In genomic region chr2:11547609-11548008, GRCm38 (mm10) we compare ENCODE assay signal across 11 mouse cellular contexts. TPM values are rescaled to one million over a fixed set of nuclear protein-coding genes. Genes with fewer than 3 reads are reported as not detected.
DNase-seq lines count a peak whose midpoint lies in the region; ATAC-seq and TF ChIP-seq lines count a peak whose summit lies in the region.
"Had no signal": no experiment of that assay in that cellular context is flagged by ENCODE, and none has a peak within 500 bp of the region (broad histone marks: within the 10 kb centered on the region; RNA-seq: fewer than 3 reads in every experiment).

No protein-coding gene starts in this region.

- TF ChIP-seq RAD21 in MEL (IDR thresholded peaks at IDR 0.05; ENCODE audit: low read depth, low read length): peak; percentile 21

- H3K9ac ChIP-seq in kidney, embryonic 16.5 days (replicated peaks; ENCODE audit: low read length): no peak overlapping the region
- no peak overlapping the region for H3K9ac ChIP-seq in MEL (ENCODE audit: control insufficient read depth, low read depth, low read length, poor library complexity, severe bottlenecking)
- H3K9ac ChIP-seq: limb, embryonic 12.5 days; neural tube, embryonic 12.5 days had no signal

- no peak for TF ChIP-seq POLR2A in MEL (IDR thresholded peaks at IDR 0.05; ENCODE audit: control insufficient read depth in 1 of 2, insufficient read depth in 1 of 2, low read depth in 1 of 2, low read length in 2 of 2, poor library complexity in 1 of 2)

- no peaks in the 10 kb centered on the region for H3K36me3 ChIP-seq in kidney, embryonic 16.5 days (ENCODE audit: insufficient read depth, low read length)
- peaks cover 0 to 19% of the 10 kb centered on the region in 2 experiments; a peak in 2 of 4 replicates for H3K36me3 ChIP-seq in MEL (ENCODE audit: control insufficient read depth in 1 of 2, insufficient read depth in 2 of 2, low read length in 2 of 2)
- no peaks in the 10 kb centered on the region for H3K36me3 ChIP-seq in splenic B cell, adult 2 months (ENCODE audit: control insufficient read depth, insufficient read depth, low read length, poor library complexity, severe bottlenecking)
- H3K36me3 ChIP-seq: limb, embryonic 12.5 days; neural tube, embryonic 12.5 days had no signal

- no peak overlapping the region for H3K4me2 ChIP-seq in kidney, embryonic 16.5 days (replicated peaks; ENCODE audit: low read depth, low read length)
- H3K4me2 ChIP-seq: limb, embryonic 12.5 days; neural tube, embryonic 12.5 days had no signal

- H3K4me3 ChIP-seq in kidney, embryonic 16.5 days (ENCODE audit: low read length): no peak overlapping the region
- H3K4me3 ChIP-seq in MEL (ENCODE audit: control insufficient read depth in 1 of 2, insufficient read depth in 1 of 2, low read depth in 2 of 2, low read length in 2 of 2): no peak overlapping the region
- H3K4me3 ChIP-seq: limb, embryonic 12.5 days; neural tube, embryonic 12.5 days had no signal

- TF ChIP-seq CTCF in MEL (IDR thresholded peaks at IDR 0.05 in 2 of 3, conservative IDR thresholded peaks at IDR 0.05 in 1 of 3; ENCODE audit: control insufficient read depth in 1 of 3, insufficient read depth in 1 of 3, low read depth in 2 of 3, low read length in 3 of 3, poor library complexity in 1 of 3, severe bottlenecking in 1 of 3): peak; percentile 63 to 78 (median 74)

- ATAC-seq in kidney, embryonic 16.5 days (ENCODE audit: low FRiP score, low TSS enrichment): no peak
- ATAC-seq in granulocyte monocyte progenitor cell, adult 5-6 weeks (replicated peaks; ENCODE audit: poor library complexity, severe bottlenecking): peak; percentile 26

- TF ChIP-seq EP300 in MEL (IDR thresholded peaks at IDR 0.05; ENCODE audit: low read depth in 1 of 2, low read length in 2 of 2): peak in 1 of 2 experiments; percentile 13; a peak in 1 of 4 replicates

- H3K9me3 ChIP-seq in kidney, embryonic 16.5 days (ENCODE audit: low read length): no peaks in the 10 kb centered on the region
- no peaks in the 10 kb centered on the region for H3K9me3 ChIP-seq in MEL (replicated peaks; ENCODE audit: insufficient read depth, low read length)
- H3K9me3 ChIP-seq: limb, embryonic 12.5 days; neural tube, embryonic 12.5 days had no signal

- no peak overlapping the region for H3K27ac ChIP-seq in kidney, embryonic 16.5 days (ENCODE audit: low read length)
- H3K27ac ChIP-seq in MEL (ENCODE audit: control insufficient read depth, low read depth, low read length): no peak overlapping the region
- H3K27ac ChIP-seq: limb, embryonic 12.5 days; neural tube, embryonic 12.5 days had no signal

- DNase-seq in kidney, postnatal 36 days: peak; percentile 21 to 31
- DNase-seq in MEL (ENCODE audit: low read depth, low spot score): peak; percentile 85
- DNase-seq in splenic B cell, adult 2 months (ENCODE audit: low read depth, low spot score): peak; percentile 77
- no peak for DNase-seq in urinary bladder, postnatal 4 days (ENCODE audit: low spot score in 2 of 2)
- DNase-seq in right cerebral cortex, adult 2 months (ENCODE audit: low spot score in 2 of 2): no peak
- no peak for DNase-seq in cerebellum, adult 9-10 months
- DNase-seq: cerebellum, adult 8-10 months had no signal

- 66% methylated on average over 2 of the region's 2 CpGs for WGBS in kidney, embryonic 16.5 days

- H3K27me3 ChIP-seq in kidney, embryonic 16.5 days (ENCODE audit: insufficient read depth, low read length): no peaks in the 10 kb centered on the region
- H3K27me3 ChIP-seq in MEL (ENCODE audit: control insufficient read depth in 1 of 2, insufficient read depth in 2 of 2, low read length in 2 of 2): no peaks in the 10 kb centered on the region
- H3K27me3 ChIP-seq in splenic B cell, adult 2 months (ENCODE audit: control insufficient read depth, insufficient read depth, low read length, poor library complexity, severe bottlenecking): no peaks in the 10 kb centered on the region

- peaks cover 4% of the 10 kb centered on the region; the same call in 1 of the 2 replicates for H3K79me2 ChIP-seq in MEL (ENCODE audit: control insufficient read depth, insufficient read depth, low read length, poor library complexity)

- H3K4me1 ChIP-seq in kidney, embryonic 16.5 days (ENCODE audit: insufficient read depth, low read length): peaks cover 10% of the 10 kb centered on the region; the same call in 1 of the 2 replicates
- peaks cover 12 to 31% of the 10 kb centered on the region in 2 experiments for H3K4me1 ChIP-seq in MEL (ENCODE audit: control insufficient read depth in 1 of 2, insufficient read depth in 2 of 2, low read length in 2 of 2)

TF ChIP-seq in MEL, 35 proteins besides CTCF, POLR2A, EP300 and RAD21:
- TF ChIP-seq SIN3A (IDR thresholded peaks at IDR 0.05; ENCODE audit: low read length): peak; percentile 31; the same call in 1 of the 2 replicates
- no peak for TF ChIP-seq TAL1 (IDR thresholded peaks at IDR 0.05; ENCODE audit: low read length)
- TF ChIP-seq SMC3 (IDR thresholded peaks at IDR 0.05; ENCODE audit: low read depth, low read length): peak; percentile 47
- no peak for TF ChIP-seq USF2 (IDR thresholded peaks at IDR 0.05; ENCODE audit: borderline replicate concordance in 1 of 2, insufficient read depth in 1 of 2, low read depth in 1 of 2, low read length in 2 of 2)
- TF ChIP-seq UBTF (IDR thresholded peaks at IDR 0.05; ENCODE audit: borderline replicate concordance, insufficient read depth, low read depth, low read length): no peak
- peak; percentile 92 for TF ChIP-seq MAZ (IDR thresholded peaks at IDR 0.05; ENCODE audit: low read depth, low read length)
- 0 out of 2 replicates have a peak, but pooled peaks have one; percentile 14 for TF ChIP-seq TCF12 (IDR thresholded peaks at IDR 0.05; ENCODE audit: low read depth, low read length)
- no peak for TF ChIP-seq POLR2AphosphoS5 (IDR thresholded peaks at IDR 0.05; ENCODE audit: borderline replicate concordance, low read depth, low read length)
- peak; percentile 57 for TF ChIP-seq CHD2 (IDR thresholded peaks at IDR 0.05; ENCODE audit: low read length)
- TF ChIP-seq MYB (IDR thresholded peaks at IDR 0.05; ENCODE audit: low read depth, low read length): no peak
- TF ChIP-seq ZC3H11A (IDR thresholded peaks at IDR 0.05; ENCODE audit: low read depth, low read length): 0 out of 2 replicates have a peak, but pooled peaks have one; percentile 7
- TF ChIP-seq TBP (IDR thresholded peaks at IDR 0.05; ENCODE audit: low read depth, low read length): 0 out of 2 replicates have a peak, but pooled peaks have one; percentile 43
- TF ChIP-seq BHLHE40 (IDR thresholded peaks at IDR 0.05; ENCODE audit: borderline replicate concordance, low read depth, low read length): peak; percentile 47; the same call in 1 of the 2 replicates
- no peak for TF ChIP-seq MAX (IDR thresholded peaks at IDR 0.05; ENCODE audit: low read length)
- no peak for TF ChIP-seq USF1 (IDR thresholded peaks at IDR 0.05; ENCODE audit: low read depth, low read length)
- no peak; the same call in 1 of the 2 replicates for TF ChIP-seq GATA1 (IDR thresholded peaks at IDR 0.05; ENCODE audit: low read depth, low read length)
- no peak for TF ChIP-seq NRF1 (IDR thresholded peaks at IDR 0.05; ENCODE audit: insufficient read depth, low read depth, low read length, poor library complexity, severe bottlenecking)
- 0 out of 2 replicates have a peak, but pooled peaks have one; percentile 38 for TF ChIP-seq HCFC1 (IDR thresholded peaks at IDR 0.05; ENCODE audit: low read depth, low read length)
- TF ChIP-seq KAT2A (conservative IDR thresholded peaks at IDR 0.05; ENCODE audit: low read depth, low read length): no peak
- TF ChIP-seq ZKSCAN1 (IDR thresholded peaks at IDR 0.05; ENCODE audit: low read depth, low read length): no peak
- TF ChIP-seq JUND (IDR thresholded peaks at IDR 0.05; ENCODE audit: low read depth, low read length): no peak

RNA-seq across cellular contexts. Expression of gene Pfkfb3, which starts 6.3 kb away (rescaled TPM):
- polyA plus RNA-seq in kidney, embryonic 16.5 days (2015; fragmentation: Nextera tagmentation; extraction: Ambion mirVana): 11.9 and 13.1 TPM in 2 replicates
- total RNA-seq in MEL (2012; rRNA removed): 7.2 and 9.9 TPM in 2 replicates
- 10 to 100 TPM in 1 of 2 experiments, not detected in 1; 13.8 TPM for polyA plus RNA-seq in MEL (2012; ENCODE audit: insufficient read depth in 1 of 2, insufficient read length in 2 of 2, low read depth in 1 of 2, low replicate concordance in 2 of 2, missing spikeins in 1 of 2)
- total RNA-seq in granulocyte monocyte progenitor cell, adult 5-6 weeks (2014; fragmentation: Nextera tagmentation): 44.8 and 74.9 TPM in 2 replicates
- total RNA-seq in granulocyte monocyte progenitor cell, adult 5-6 weeks (2017): 43.8 and 44.8 TPM in 2 replicates

RNA-seq across cellular contexts. Expression of gene Rbm17, which starts 56.3 kb away (rescaled TPM):
- polyA plus RNA-seq in kidney, embryonic 16.5 days (2015; fragmentation: Nextera tagmentation; extraction: Ambion mirVana): 147 and 152 TPM in 2 replicates
- total RNA-seq in MEL (2012; rRNA removed): 216 and 223 TPM in 2 replicates
- 100 to 1,000 TPM in 1 of 2 experiments, not detected in 1; 318 TPM for polyA plus RNA-seq in MEL (2012; ENCODE audit: insufficient read depth in 1 of 2, insufficient read length in 2 of 2, low read depth in 1 of 2, low replicate concordance in 2 of 2, missing spikeins in 1 of 2)
- 117 and 160 TPM in 2 replicates for total RNA-seq in granulocyte monocyte progenitor cell, adult 5-6 weeks (2014; fragmentation: Nextera tagmentation)
- 180 and 233 TPM in 2 replicates for total RNA-seq in granulocyte monocyte progenitor cell, adult 5-6 weeks (2017)

Comparison
In these comparisons a context has a peak if more than half of its experiments do, and no peak if none do; other contexts are left out.
1. DNase-seq: peak in kidney, postnatal 36 days (2 of 2), MEL (single experiment) and splenic B cell, adult 2 months (single experiment); none in urinary bladder, postnatal 4 days (0 of 2), right cerebral cortex, adult 2 months (0 of 2) and cerebellum, adult 9-10 months (single experiment).